Mouse (Mus musculus): ENCODE measurements around the gene Gm11060. TPM values are rescaled to one million over a fixed set of nuclear protein-coding genes. Genes with fewer than 3 reads are reported as not detected.
A peak's percentile ranks its signal among the peaks of the same experiment; 100 is the strongest.

The Gm11060 gene
- total RNA-seq, 1 experiment from 2014 or later, result not detected

GRCm38 (mm10) chr2:105130351-105131060, 38.7 kb downstream of the Gm11060 start:
- ATAC-seq (replicated peaks in 1 of 2; ENCODE audit: insufficient read depth in 1 of 2, low FRiP score in 2 of 2, low TSS enrichment in 1 of 2, low read depth in 1 of 2, poor library complexity in 2 of 2, severe bottlenecking in 2 of 2), result no peak

GRCm38 (mm10) chr2:105131061-105131810, 39.4 kb downstream of the Gm11060 start:
- ATAC-seq (replicated peaks in 1 of 2; ENCODE audit: insufficient read depth in 1 of 2, low FRiP score in 2 of 2, low TSS enrichment in 1 of 2, low read depth in 1 of 2, poor library complexity in 2 of 2, severe bottlenecking in 2 of 2), result no peak

GRCm38 (mm10) chr2:105131811-105132100, 39.9 kb downstream of the Gm11060 start:
- ATAC-seq (replicated peaks in 1 of 2; ENCODE audit: insufficient read depth in 1 of 2, low FRiP score in 2 of 2, low TSS enrichment in 1 of 2, low read depth in 1 of 2, poor library complexity in 2 of 2, severe bottlenecking in 2 of 2), result no peak

GRCm38 (mm10) chr2:105132300-105132699, 40.5 kb downstream of the Gm11060 start:
- ATAC-seq (replicated peaks in 1 of 2; ENCODE audit: insufficient read depth in 1 of 2, low FRiP score in 2 of 2, low TSS enrichment in 1 of 2, low read depth in 1 of 2, poor library complexity in 2 of 2, severe bottlenecking in 2 of 2), result no peak

- peak in 1 of 2 experiments; percentile 22; a peak in 1 of 4 replicates for ATAC-seq (replicated peaks in 1 of 2; ENCODE audit: insufficient read depth in 1 of 2, low FRiP score in 2 of 2, low TSS enrichment in 1 of 2, low read depth in 1 of 2, poor library complexity in 2 of 2, severe bottlenecking in 2 of 2)
Observed at GRCm38 (mm10) chr2:105132933-105133795, 41.3 kb downstream of the Gm11060 start.

- peak; percentile 33 to 53; a peak in 3 of 4 replicates for ATAC-seq (replicated peaks in 1 of 2; ENCODE audit: insufficient read depth in 1 of 2, low FRiP score in 2 of 2, low TSS enrichment in 1 of 2, low read depth in 1 of 2, poor library complexity in 2 of 2, severe bottlenecking in 2 of 2)
Observed at GRCm38 (mm10) chr2:105134296-105134695, 42.5 kb downstream of the Gm11060 start.

- ATAC-seq (replicated peaks in 1 of 2; ENCODE audit: insufficient read depth in 1 of 2, low FRiP score in 2 of 2, low TSS enrichment in 1 of 2, low read depth in 1 of 2, poor library complexity in 2 of 2, severe bottlenecking in 2 of 2), result no peak
Observed at GRCm38 (mm10) chr2:105139471-105139870, 47.7 kb downstream of the Gm11060 start.

- ATAC-seq (replicated peaks in 1 of 2; ENCODE audit: insufficient read depth in 1 of 2, low FRiP score in 2 of 2, low TSS enrichment in 1 of 2, low read depth in 1 of 2, poor library complexity in 2 of 2, severe bottlenecking in 2 of 2), result no peak
Observed at GRCm38 (mm10) chr2:105141371-105141770, 49.6 kb downstream of the Gm11060 start.

Other genes with a start within 250 kb of the Gm11060 start
- 38.7 and 40.8 TPM in 2 replicates for gene Prrg4, start 242.1 kb upstream of the Gm11060 start, total RNA-seq (2017)
- gene Ccdc73, start 224.2 kb upstream of the Gm11060 start, total RNA-seq (2017), result 18.7 and 23.0 TPM in 2 replicates
- gene Eif3m, start 74.9 kb upstream of the Gm11060 start, total RNA-seq (2017), result 275 and 300 TPM in 2 replicates
- gene Wt1, start 34.5 kb downstream of the Gm11060 start, total RNA-seq (2017), result not detected in 2 replicates
- gene Them7, start 132.3 kb downstream of the Gm11060 start, total RNA-seq (2017), result 5.4 and 5.6 TPM in 2 replicates

Data from hematopoietic stem cell, adult 5-6 weeks (primary cell).